Mouse (Mus musculus): Measurements from ENCODE around the gene Ddx25. TPM values are rescaled to one million over a fixed set of nuclear protein-coding genes. Genes with fewer than 3 reads are reported as not detected.
A peak's percentile ranks its signal among the peaks of the same experiment; 100 is the strongest.

Gene Ddx25
- polyA plus RNA-seq, 1 experiment from 2014 or later: 21.6 TPM

DNA sequence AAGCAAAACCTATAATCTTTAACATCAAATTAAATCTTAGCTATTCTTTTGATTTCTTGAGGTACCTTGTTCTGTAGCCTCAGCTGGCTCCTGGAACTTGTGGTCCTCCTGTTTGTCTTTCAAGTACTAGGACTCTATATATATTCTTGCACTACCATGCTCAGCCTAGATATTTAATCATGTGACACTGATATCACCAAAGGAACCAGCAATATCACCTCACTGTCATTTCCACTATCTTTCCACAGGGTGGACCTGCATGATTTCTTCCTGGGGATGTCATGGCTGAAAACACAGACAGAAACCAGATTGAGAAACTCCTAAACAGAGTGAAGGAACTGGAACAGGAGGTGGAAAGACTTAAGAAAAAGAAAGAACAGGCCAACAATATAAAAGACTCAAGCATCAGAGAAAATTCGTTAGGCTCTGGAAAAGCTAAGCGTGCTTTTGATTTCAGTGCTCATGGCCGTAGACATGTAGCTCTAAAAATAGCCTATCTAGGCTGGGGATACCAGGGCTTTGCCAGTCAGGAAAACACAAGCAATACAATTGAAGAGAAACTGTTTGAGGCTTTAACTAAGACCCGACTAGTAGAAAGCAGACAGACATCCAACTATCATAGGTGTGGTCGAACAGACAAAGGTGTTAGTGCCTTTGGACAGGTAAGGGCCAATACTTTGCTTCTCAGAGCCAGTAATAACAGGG is 6.4 kb upstream of the Ddx25 start:
- no peaks in the 10 kb centered on the region for H3K9me3 ChIP-seq (ENCODE audit: control insufficient read depth, low read length)
- no peak overlapping the region for H3K4me3 ChIP-seq (replicated peaks; ENCODE audit: low read length)
- no peak overlapping the region for H3K27ac ChIP-seq (ENCODE audit: low read length)
- 86% methylated on average over 5 of the region's 5 CpGs for WGBS
- H3K36me3 ChIP-seq (ENCODE audit: control insufficient read depth, insufficient read depth): peaks cover 33% of the 10 kb centered on the region
- no peak overlapping the region for H3K9ac ChIP-seq (replicated peaks; ENCODE audit: low read depth, low read length)
- H3K4me1 ChIP-seq (replicated peaks; ENCODE audit: control insufficient read depth, insufficient read depth, low read length): peaks cover 9% of the 10 kb centered on the region
- H3K4me2 ChIP-seq (ENCODE audit: low read length): no peak overlapping the region
- no peaks in the 10 kb centered on the region for H3K27me3 ChIP-seq (replicated peaks; ENCODE audit: control insufficient read depth, insufficient read depth, low read length)
- ATAC-seq: no peak

GRCm38 (mm10) chr9:35561583-35561982 is 3.3 kb upstream of the Ddx25 start:
- H3K36me3 ChIP-seq (ENCODE audit: control insufficient read depth, insufficient read depth): peaks cover 24% of the 10 kb centered on the region
- no peak overlapping the region for H3K4me3 ChIP-seq (replicated peaks; ENCODE audit: low read length)
- H3K4me1 ChIP-seq (replicated peaks; ENCODE audit: control insufficient read depth, insufficient read depth, low read length): peaks cover 17% of the 10 kb centered on the region
- WGBS: 95% methylated on average over 6 of the region's 6 CpGs
- no peak overlapping the region for H3K9ac ChIP-seq (replicated peaks; ENCODE audit: low read depth, low read length)
- H3K27me3 ChIP-seq (replicated peaks; ENCODE audit: control insufficient read depth, insufficient read depth, low read length): peaks cover 2% of the 10 kb centered on the region; the same call in 1 of the 2 replicates
- H3K4me2 ChIP-seq (ENCODE audit: low read length): no peak overlapping the region
- H3K9me3 ChIP-seq (ENCODE audit: control insufficient read depth, low read length): no peaks in the 10 kb centered on the region
- ATAC-seq: no peak
- H3K27ac ChIP-seq (ENCODE audit: low read length): no peak overlapping the region

GRCm38 (mm10) chr9:35561076-35561475 is 2.7 kb upstream of the Ddx25 start:
- no peak overlapping the region for H3K27ac ChIP-seq (ENCODE audit: low read length)
- 94% methylated on average over 11 of the region's 11 CpGs for WGBS
- H3K36me3 ChIP-seq (ENCODE audit: control insufficient read depth, insufficient read depth): peaks cover 19% of the 10 kb centered on the region
- peaks cover 17% of the 10 kb centered on the region for H3K4me1 ChIP-seq (replicated peaks; ENCODE audit: control insufficient read depth, insufficient read depth, low read length)
- no peak overlapping the region for H3K9ac ChIP-seq (replicated peaks; ENCODE audit: low read depth, low read length)
- H3K27me3 ChIP-seq (replicated peaks; ENCODE audit: control insufficient read depth, insufficient read depth, low read length): peaks cover 2% of the 10 kb centered on the region; the same call in 1 of the 2 replicates
- H3K9me3 ChIP-seq (ENCODE audit: control insufficient read depth, low read length): no peaks in the 10 kb centered on the region
- no peak overlapping the region for H3K4me2 ChIP-seq (ENCODE audit: low read length)
- ATAC-seq: no peak
- no peak overlapping the region for H3K4me3 ChIP-seq (replicated peaks; ENCODE audit: low read length)

DNA sequence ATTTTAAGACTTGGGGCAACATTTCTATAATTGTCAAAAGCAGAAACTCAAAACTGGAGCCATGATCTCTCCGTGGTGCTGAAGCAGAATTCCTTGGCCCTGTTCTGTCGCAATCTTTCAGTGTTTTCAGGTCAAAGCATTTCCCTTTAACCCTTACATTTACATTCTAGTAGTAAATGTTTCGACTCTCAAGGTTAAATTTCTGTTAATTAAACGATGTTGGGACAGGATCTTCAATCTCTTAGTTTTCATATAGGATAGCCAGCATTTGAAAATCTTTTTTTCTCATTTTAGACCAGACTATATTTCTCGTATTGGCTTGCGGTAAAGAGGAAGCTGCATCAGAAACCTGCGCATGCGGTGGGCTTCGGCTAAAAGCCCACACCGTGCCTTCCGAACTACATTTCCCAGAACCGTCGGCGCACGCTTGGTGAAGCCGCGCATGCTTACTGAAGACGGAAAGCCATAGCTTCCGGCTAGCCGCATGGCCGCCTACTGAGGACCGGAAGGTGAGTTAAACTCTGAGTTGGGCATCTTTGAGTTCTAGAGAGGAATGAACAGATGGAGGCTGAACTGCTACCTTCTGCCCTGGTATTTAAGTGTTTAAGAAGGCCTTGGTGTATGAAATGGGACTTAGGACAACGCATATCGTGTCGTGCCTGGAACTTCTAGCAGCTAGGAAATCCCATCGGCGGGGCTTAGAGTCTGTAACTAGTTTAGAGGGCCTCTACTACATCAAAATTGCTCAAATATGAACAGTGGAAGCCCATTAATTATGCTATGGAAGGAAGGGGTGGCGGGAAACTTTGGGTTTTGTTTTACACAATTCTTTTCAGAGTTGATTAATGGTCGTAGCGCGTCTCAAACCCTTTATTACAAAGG is 922 bp upstream of the Ddx25 start:
- peaks cover 2% of the 10 kb centered on the region; the same call in 1 of the 2 replicates for H3K27me3 ChIP-seq (replicated peaks; ENCODE audit: control insufficient read depth, insufficient read depth, low read length)
- ATAC-seq: peak; percentile 94
- peak overlapping the region; percentile 78 for H3K27ac ChIP-seq (ENCODE audit: low read length)
- peak overlapping the region; percentile 58 for H3K4me3 ChIP-seq (replicated peaks; ENCODE audit: low read length)
- peaks cover 10% of the 10 kb centered on the region; the same call in 1 of the 2 replicates for H3K36me3 ChIP-seq (ENCODE audit: control insufficient read depth, insufficient read depth)
- peak overlapping the region; percentile 97 for H3K4me2 ChIP-seq (ENCODE audit: low read length)
- peaks cover 17% of the 10 kb centered on the region for H3K4me1 ChIP-seq (replicated peaks; ENCODE audit: control insufficient read depth, insufficient read depth, low read length)
- WGBS: 2% methylated on average over 31 of the region's 31 CpGs
- H3K9me3 ChIP-seq (ENCODE audit: control insufficient read depth, low read length): no peaks in the 10 kb centered on the region
- peak overlapping the region; percentile 73 for H3K9ac ChIP-seq (replicated peaks; ENCODE audit: low read depth, low read length)

DNA sequence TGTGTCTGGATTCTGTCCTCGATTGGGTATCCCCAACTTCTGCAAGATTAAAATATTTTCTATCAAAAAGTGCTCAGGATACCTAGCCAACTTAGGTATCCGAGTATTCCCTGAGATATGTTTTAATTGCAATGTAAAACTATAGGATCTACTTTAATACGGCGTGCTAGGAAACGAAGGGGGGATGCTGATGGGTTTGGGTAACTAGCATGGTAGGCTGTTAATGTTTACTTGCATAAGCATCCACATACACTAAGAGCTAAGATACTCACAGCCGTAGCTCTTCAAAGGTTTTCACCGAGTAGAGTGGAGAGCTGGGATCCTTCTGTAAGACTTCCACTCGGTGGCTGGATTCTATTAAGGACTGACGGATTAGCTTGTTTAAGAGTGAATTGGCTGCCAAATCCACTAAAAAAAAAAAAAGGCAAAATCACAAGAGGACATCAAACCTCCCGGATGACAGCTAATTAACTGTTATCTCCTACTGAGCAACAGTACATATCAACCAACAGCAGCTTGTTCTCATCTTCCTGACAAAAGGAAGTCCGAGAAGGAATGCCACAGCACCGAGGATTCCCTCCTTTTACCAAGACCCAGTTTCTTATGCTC is 1.7 kb downstream of the Ddx25 start:
- Histone ChIP-seq H3K4me1 (replicated peaks; ENCODE audit: control insufficient read depth, insufficient read depth, low read length) (peaks cover 17% of the 10 kb centered on the region), H3K4me3 (replicated peaks; ENCODE audit: low read length) (no peak overlapping the region), H3K27me3 (replicated peaks; ENCODE audit: control insufficient read depth, insufficient read depth, low read length) (peaks cover 2% of the 10 kb centered on the region; the same call in 1 of the 2 replicates), H3K9me3 (ENCODE audit: control insufficient read depth, low read length) (no peaks in the 10 kb centered on the region), H3K9ac (replicated peaks; ENCODE audit: low read depth, low read length) (no peak overlapping the region), H3K27ac (ENCODE audit: low read length) (no peak overlapping the region), H3K4me2 (ENCODE audit: low read length) (no peak overlapping the region), H3K36me3 (ENCODE audit: control insufficient read depth, insufficient read depth) (peaks cover 6% of the 10 kb centered on the region; the same call in 1 of the 2 replicates)
- ATAC-seq: no peak
- WGBS: 72% methylated on average over 12 of the region's 12 CpGs

GRCm38 (mm10) chr9:35548455-35548854 is 9.9 kb downstream of the Ddx25 start:
- WGBS: 87% methylated on average over 9 of the region's 9 CpGs
- Histone ChIP-seq H3K9ac (replicated peaks; ENCODE audit: low read depth, low read length) (no peak overlapping the region), H3K9me3 (ENCODE audit: control insufficient read depth, low read length) (no peaks in the 10 kb centered on the region), H3K27ac (ENCODE audit: low read length) (no peak overlapping the region), H3K36me3 (ENCODE audit: control insufficient read depth, insufficient read depth) (peaks cover 8% of the 10 kb centered on the region; the same call in 1 of the 2 replicates), H3K4me1 (replicated peaks; ENCODE audit: control insufficient read depth, insufficient read depth, low read length) (no peaks in the 10 kb centered on the region), H3K4me2 (ENCODE audit: low read length) (no peak overlapping the region), H3K27me3 (replicated peaks; ENCODE audit: control insufficient read depth, insufficient read depth, low read length) (no peaks in the 10 kb centered on the region), H3K4me3 (replicated peaks; ENCODE audit: low read length) (no peak overlapping the region)
- no peak for ATAC-seq

- Histone ChIP-seq H3K9me3 (ENCODE audit: control insufficient read depth, low read length) (no peaks in the 10 kb centered on the region), H3K36me3 (ENCODE audit: control insufficient read depth, insufficient read depth) (peaks cover 10% of the 10 kb centered on the region), H3K4me1 (replicated peaks; ENCODE audit: control insufficient read depth, insufficient read depth, low read length) (no peaks in the 10 kb centered on the region), H3K4me3 (replicated peaks; ENCODE audit: low read length) (no peak overlapping the region), H3K4me2 (ENCODE audit: low read length) (no peak overlapping the region), H3K27me3 (replicated peaks; ENCODE audit: control insufficient read depth, insufficient read depth, low read length) (no peaks in the 10 kb centered on the region), H3K9ac (replicated peaks; ENCODE audit: low read depth, low read length) (no peak overlapping the region), H3K27ac (ENCODE audit: low read length) (no peak overlapping the region)
- ATAC-seq: no peak
- WGBS: 82% methylated on average over 9 of the region's 9 CpGs
Measured at GRCm38 (mm10) chr9:35546745-35547144, 11.6 kb downstream of the Ddx25 start.

GRCm38 (mm10) chr9:35545704-35546103 is 12.6 kb downstream of the Ddx25 start:
- H3K4me1 ChIP-seq (replicated peaks; ENCODE audit: control insufficient read depth, insufficient read depth, low read length): no peaks in the 10 kb centered on the region
- H3K36me3 ChIP-seq (ENCODE audit: control insufficient read depth, insufficient read depth): peaks cover 12% of the 10 kb centered on the region
- no peak overlapping the region for H3K4me2 ChIP-seq (ENCODE audit: low read length)
- no peak overlapping the region for H3K9ac ChIP-seq (replicated peaks; ENCODE audit: low read depth, low read length)
- no peak overlapping the region for H3K27ac ChIP-seq (ENCODE audit: low read length)
- no peaks in the 10 kb centered on the region for H3K27me3 ChIP-seq (replicated peaks; ENCODE audit: control insufficient read depth, insufficient read depth, low read length)
- H3K9me3 ChIP-seq (ENCODE audit: control insufficient read depth, low read length): no peaks in the 10 kb centered on the region
- 74% methylated on average over 12 of the region's 12 CpGs for WGBS
- no peak for ATAC-seq
- no peak overlapping the region for H3K4me3 ChIP-seq (replicated peaks; ENCODE audit: low read length)

DNA sequence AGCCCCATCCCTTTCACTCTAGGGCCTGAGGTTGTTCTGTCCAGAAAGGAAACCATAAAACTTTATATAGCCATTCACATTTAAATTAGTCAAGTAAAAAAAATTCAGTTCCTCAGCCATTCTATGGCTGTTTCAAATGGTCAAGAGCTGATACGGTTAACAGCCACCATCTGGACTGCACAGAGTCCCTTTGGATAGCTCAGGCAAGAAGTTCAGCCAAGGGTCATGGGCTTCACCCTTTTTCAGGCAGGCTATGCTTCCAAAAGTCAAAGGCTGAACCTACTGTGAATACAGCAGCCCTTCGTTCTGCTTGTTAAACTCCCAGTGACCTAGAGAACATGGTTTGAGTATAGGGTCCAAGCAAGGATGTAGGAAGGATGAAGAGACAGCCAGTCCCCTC is 13.7 kb downstream of the Ddx25 start:
- no peak overlapping the region for H3K4me3 ChIP-seq (replicated peaks; ENCODE audit: low read length)
- no peaks in the 10 kb centered on the region for H3K9me3 ChIP-seq (ENCODE audit: control insufficient read depth, low read length)
- H3K27me3 ChIP-seq (replicated peaks; ENCODE audit: control insufficient read depth, insufficient read depth, low read length): no peaks in the 10 kb centered on the region
- no peak for ATAC-seq
- H3K4me2 ChIP-seq (ENCODE audit: low read length): no peak overlapping the region
- WGBS: 89% methylated on average over 2 of the region's 2 CpGs
- H3K4me1 ChIP-seq (replicated peaks; ENCODE audit: control insufficient read depth, insufficient read depth, low read length): no peaks in the 10 kb centered on the region
- peaks cover 12% of the 10 kb centered on the region for H3K36me3 ChIP-seq (ENCODE audit: control insufficient read depth, insufficient read depth)
- no peak overlapping the region for H3K9ac ChIP-seq (replicated peaks; ENCODE audit: low read depth, low read length)
- no peak overlapping the region for H3K27ac ChIP-seq (ENCODE audit: low read length)

Measured in forebrain, embryonic 16.5 days (tissue).